Mouse (Mus musculus) kidney, adult 2 months (tissue): ENCODE measurements around the gene Sun1. TPM values are rescaled to one million over a fixed set of nuclear protein-coding genes. Genes with fewer than 3 reads are reported as not detected.
A peak's percentile ranks its signal among the peaks of the same experiment; 100 is the strongest.

Experiments
- DNase-seq: peaks from one replicate; pipeline ENCODE4 v3.0.0; 2021
- H3K27ac ChIP-seq: fragments of 200-500 bp; 2 replicates; pipeline ENCODE4 v1.5.1; 2012; ENCODE audit warnings: low read depth, low read length, control low read depth, inconsistent platforms; ENCODE audit not compliant: insufficient read depth
- H3K27me3 ChIP-seq: fragments of 200-500 bp; replicated peaks from 2 replicates; pipeline ENCODE4 v1.6.1; 2012; ENCODE audit warnings: mild to moderate bottlenecking, moderate library complexity, low read length, inconsistent platforms; ENCODE audit not compliant: control insufficient read depth, insufficient read depth
- H3K36me3 ChIP-seq: fragments of 200-500 bp; 2 replicates; pipeline ENCODE4 v1.6.1; 2012; ENCODE audit warnings: mild to moderate bottlenecking, moderate library complexity, low read length, inconsistent platforms; ENCODE audit not compliant: control insufficient read depth, insufficient read depth
- H3K4me1 ChIP-seq: fragments of 200-500 bp; 2 replicates; pipeline ENCODE4 v1.6.1; 2011; ENCODE audit warnings: low read length; ENCODE audit not compliant: control insufficient read depth, insufficient read depth
- H3K4me3 ChIP-seq: fragments of 200-500 bp; 2 replicates; pipeline ENCODE4 v1.5.1; 2011; ENCODE audit warnings: mild to moderate bottlenecking, low read depth, low read length, control low read depth; ENCODE audit not compliant: insufficient read depth
- CTCF ChIP-seq: fragments of 200-500 bp; conservative IDR thresholded peaks from 2 replicates; pipeline ENCODE4 v1.5.1; 2011; ENCODE audit warnings: low read depth, mild to moderate bottlenecking, control low read depth, low read length, moderate library complexity, mixed read lengths; ENCODE audit not compliant: insufficient read depth, insufficient read length
- POLR2A ChIP-seq: fragments of 200-500 bp; IDR thresholded peaks from one replicate; pipeline ENCODE4 v1.6.1; 2011; ENCODE audit warnings: low read depth, low read length, control low read depth
- WGBS: fragments of 180-500 bp; shearing (Covaris S2); methylation state at CpG from one replicate; pipeline ENCODE4 v1.1.7; 2018; 5-methylcytosine and 5-hydroxymethylcytosine counted together
- polyA plus RNA-seq: library from polyadenylated mRNA; depleted of rRNA; stranded (reverse); fragments of >200 nt; gene quantifications from 2 replicates; pipeline ENCODE4 v1.2.3, GENCODE M21; 2012

The Sun1 gene
- polyA plus RNA-seq, 1 experiment = 40.0 TPM

DNA sequence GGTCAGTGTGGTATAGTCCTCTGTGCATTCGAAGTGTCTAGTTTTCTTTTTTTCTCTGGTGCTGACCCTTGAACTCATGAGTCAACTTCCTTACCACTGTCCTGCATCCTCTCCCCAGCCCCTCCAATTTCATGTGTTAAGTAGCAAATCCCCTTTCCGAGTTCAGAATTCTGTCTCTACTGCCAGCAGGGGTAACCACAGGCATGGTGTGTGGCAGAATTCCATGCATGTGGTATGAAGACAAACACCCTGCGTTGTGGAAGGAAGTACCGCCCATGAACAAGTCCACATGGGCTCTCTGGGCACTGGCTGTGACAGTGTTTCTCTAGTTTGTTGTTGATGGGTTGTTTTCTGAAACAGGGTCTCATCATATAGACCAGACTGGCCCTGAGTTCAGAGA, 67.2 kb downstream of the Sun1 start:
- 69% methylated on average over 4 of the region's 4 CpGs for WGBS
- DNase-seq = no peak
- H3K4me3 ChIP-seq = no peak overlapping the region
- no peaks in the 10 kb centered on the region for H3K36me3 ChIP-seq
- no peaks in the 10 kb centered on the region for H3K4me1 ChIP-seq
- H3K27ac ChIP-seq = no peak overlapping the region
- no peak for TF ChIP-seq POLR2A
- TF ChIP-seq CTCF = no peak
- no peaks in the 10 kb centered on the region for H3K27me3 ChIP-seq

DNA sequence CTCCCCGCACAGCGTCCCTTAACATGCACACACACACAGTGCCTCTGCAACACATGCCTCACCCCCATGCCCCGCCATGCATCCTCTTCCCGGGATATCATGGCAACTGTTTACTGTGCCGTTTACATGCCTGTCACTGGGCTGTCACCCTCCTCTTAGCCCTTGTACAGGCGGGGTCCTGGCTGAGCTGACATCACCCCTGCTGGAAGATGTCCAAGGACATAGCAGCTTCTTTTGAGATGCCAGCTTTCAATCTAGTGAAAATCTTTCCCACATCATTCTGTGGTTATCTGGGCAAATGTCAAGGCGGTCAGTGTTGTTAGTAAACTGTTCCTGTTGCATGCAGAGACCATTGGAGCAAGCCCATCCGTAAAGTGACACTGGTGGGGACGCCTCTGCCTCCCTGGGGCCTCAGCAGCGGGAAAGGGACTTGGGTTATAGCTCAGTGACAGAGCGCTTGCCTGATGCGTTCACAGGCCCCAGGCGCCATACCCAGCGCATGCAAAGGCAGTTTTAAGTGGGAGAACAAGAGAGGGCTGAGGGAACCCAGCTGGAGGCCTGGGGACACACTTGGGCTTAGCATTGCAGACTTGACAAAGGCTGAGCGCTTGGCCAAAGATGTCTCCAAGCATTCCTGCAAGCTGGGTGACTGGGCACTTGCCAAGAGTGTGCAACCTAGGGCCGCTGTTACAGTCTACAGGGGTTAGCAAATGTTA, 70.5 kb downstream of the Sun1 start:
- Histone ChIP-seq H3K27me3 (no peaks in the 10 kb centered on the region), H3K4me3 (no peak overlapping the region), H3K27ac (no peak overlapping the region), H3K36me3 (no peaks in the 10 kb centered on the region), H3K4me1 (no peaks in the 10 kb centered on the region)
- TF ChIP-seq POLR2A (no peak), CTCF (no peak)
- no peak for DNase-seq
- WGBS = 71% methylated on average over 16 of the region's 16 CpGs

DNA sequence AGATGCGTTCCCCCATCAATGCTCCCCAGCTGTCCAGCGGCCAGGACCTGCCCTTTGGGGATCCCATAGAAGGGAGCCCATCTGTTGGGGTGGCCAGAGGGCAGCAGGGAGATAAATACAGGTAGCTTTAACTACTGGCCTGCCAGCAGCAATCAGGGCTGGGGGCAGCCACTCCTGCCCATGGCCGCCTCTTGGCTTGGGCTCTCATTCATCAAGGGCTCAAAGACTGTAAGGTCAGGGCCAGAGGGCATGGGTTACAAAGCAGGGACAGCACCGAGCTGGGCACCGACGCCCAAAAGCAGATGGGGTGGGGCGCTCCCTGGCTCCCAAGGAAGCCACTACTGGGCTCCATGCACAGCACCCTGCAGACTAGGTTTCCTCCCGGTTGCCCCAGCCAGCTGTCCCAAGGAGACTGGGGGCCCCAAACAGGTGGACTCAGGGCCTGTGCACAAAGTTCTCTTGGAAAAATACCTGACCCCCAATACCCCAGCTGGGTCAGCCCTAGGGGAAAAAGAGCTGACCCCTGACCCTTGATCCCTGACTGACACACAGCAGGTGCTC, 71.6 kb downstream of the Sun1 start:
- Histone ChIP-seq H3K4me3 (no peak overlapping the region), H3K36me3 (no peaks in the 10 kb centered on the region), H3K27me3 (no peaks in the 10 kb centered on the region), H3K4me1 (no peaks in the 10 kb centered on the region), H3K27ac (no peak overlapping the region)
- TF ChIP-seq POLR2A = no peak
- no peak for TF ChIP-seq CTCF
- 64% methylated on average over 8 of the region's 8 CpGs for WGBS
- no peak for DNase-seq

DNA sequence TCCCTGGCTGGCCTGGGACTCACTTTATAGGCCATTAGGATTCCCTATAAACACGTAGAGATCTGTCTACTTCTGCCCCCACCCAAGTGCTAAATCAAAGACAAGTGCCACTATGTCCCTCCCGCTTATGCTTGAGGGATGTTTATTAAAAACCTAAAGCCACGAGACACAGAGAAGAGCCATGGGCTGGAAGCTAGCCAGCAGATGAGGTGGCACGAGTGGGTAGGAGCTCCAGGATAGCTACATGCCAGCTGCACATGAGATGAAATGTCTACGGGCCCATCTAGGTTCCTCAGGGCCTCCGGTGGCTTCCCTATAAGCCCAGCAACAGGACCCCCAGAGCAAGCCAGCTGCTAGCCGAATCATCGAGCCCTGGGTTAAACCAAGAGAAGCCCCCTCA, 76.8 kb downstream of the Sun1 start:
- WGBS = 75% methylated on average over 8 of the region's 8 CpGs
- H3K4me3 ChIP-seq = no peak overlapping the region
- H3K27ac ChIP-seq = no peak overlapping the region
- no peaks in the 10 kb centered on the region for H3K4me1 ChIP-seq
- no peak for DNase-seq
- no peaks in the 10 kb centered on the region for H3K27me3 ChIP-seq
- no peaks in the 10 kb centered on the region for H3K36me3 ChIP-seq
- TF ChIP-seq POLR2A = no peak
- no peak for TF ChIP-seq CTCF

DNA sequence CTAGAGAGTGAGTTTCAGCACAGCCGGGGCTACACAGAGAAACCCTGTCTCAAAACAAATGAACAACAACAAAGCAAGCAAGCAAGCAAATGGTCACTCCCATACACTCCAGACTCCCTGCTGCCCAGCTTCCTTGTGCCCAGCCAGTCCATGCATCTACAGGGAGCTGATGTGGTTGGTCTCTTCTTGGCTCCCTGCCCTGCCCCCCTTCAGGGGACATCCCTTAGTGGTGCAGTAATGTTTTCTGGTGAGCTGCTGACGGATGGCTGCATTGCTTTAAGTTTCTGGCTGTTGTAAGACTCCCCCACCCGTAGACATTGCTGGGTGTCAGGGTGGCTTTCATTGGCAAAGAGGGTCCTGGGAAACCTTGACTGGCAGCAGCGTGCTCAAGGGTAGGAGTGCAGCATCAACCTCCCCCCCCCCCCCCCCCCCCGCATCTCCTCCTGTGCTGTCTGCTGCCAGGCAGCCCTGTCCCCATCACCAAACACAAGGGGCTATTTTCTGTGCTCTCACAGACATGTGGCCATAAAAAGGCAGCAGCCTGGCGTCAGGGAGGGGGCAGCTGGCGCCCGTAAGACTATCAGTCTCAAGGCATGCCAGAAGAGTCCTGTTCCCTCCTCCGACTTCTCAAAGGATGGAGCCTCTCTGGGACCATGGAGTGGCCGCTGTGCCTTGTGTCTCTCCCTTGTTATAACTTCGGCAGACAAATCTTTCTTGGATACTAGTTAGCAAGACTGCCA, 81.1 kb downstream of the Sun1 start:
- no peak overlapping the region for H3K4me3 ChIP-seq
- H3K36me3 ChIP-seq = no peaks in the 10 kb centered on the region
- no peak overlapping the region for H3K27ac ChIP-seq
- WGBS = 41% methylated on average over 10 of the region's 11 CpGs
- no peaks in the 10 kb centered on the region for H3K27me3 ChIP-seq
- no peak for TF ChIP-seq CTCF
- no peak for TF ChIP-seq POLR2A
- H3K4me1 ChIP-seq = no peaks in the 10 kb centered on the region
- DNase-seq = no peak

DNA sequence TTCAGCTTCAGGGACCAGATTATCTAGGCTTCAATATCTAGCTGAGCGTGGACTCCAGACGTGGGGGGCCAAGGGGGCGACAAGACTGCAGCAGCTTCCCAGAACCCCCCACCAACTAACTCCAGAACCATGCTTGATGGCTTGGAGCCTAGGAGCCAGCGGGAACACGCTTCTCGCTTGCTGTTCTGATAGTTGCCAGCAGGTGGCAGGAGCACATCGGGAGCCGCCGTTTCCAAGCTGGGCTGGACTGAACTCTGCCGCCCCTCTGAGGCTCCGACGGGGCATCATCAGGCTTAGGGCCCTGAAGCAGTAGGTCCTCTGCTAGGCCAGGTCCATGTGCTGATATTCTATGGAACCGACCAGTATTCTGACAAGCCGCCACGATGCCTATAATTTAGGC, 81.8 kb downstream of the Sun1 start:
- no peak for TF ChIP-seq POLR2A
- TF ChIP-seq CTCF = peak; percentile 97
- no peaks in the 10 kb centered on the region for H3K36me3 ChIP-seq
- no peak overlapping the region for H3K4me3 ChIP-seq
- WGBS = 3% methylated on average over 15 of the region's 15 CpGs
- no peak overlapping the region for H3K27ac ChIP-seq
- H3K4me1 ChIP-seq = no peaks in the 10 kb centered on the region
- peak; percentile 88 for DNase-seq
- H3K27me3 ChIP-seq = no peaks in the 10 kb centered on the region

DNA sequence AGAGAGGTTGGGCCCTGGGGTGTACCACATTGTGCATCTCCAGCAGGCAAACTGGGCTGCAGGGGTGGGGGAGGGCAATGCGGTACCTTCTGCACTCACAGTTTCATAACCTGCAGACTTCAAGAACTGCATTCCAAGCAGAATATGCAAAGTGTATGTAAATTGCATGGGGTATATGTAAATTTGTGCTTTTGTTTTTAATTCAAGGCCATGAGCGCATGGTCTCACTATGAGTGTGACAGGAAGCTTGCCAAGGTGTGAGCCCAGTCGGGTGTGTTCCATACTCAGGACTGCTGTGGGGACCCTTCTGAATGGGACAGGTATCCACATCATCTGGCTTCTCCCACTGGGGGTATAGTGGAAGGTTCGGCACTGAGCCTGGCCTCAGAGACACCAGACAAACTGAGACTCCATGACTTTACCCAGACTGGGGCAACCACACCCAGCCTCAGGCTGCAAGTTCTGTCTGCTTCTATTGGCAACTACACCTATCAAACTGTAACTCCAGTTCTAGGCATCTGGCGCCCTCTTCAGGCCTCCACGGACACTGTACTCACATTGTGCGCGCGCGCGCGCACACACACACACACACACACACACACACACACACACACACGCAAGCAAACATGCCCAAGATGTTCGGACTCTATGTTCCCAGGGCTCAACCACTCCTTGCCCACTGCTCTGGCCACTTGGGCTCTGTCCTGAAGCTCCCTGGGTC, 83.2 kb downstream of the Sun1 start:
- H3K4me3 ChIP-seq = no peak overlapping the region
- no peaks in the 10 kb centered on the region for H3K4me1 ChIP-seq
- no peaks in the 10 kb centered on the region for H3K36me3 ChIP-seq
- WGBS = 96% methylated on average over 14 of the region's 14 CpGs
- no peaks in the 10 kb centered on the region for H3K27me3 ChIP-seq
- no peak overlapping the region for H3K27ac ChIP-seq
- TF ChIP-seq CTCF (no peak), POLR2A (no peak)
- DNase-seq = no peak
